Comparison of ENCODE assay signal across 8 mouse cellular contexts in genomic region chr8:3567641-3568371, GRCm38 (mm10). TPM values are rescaled to one million over a fixed set of nuclear protein-coding genes. Genes with fewer than 3 reads are reported as not detected.
DNase-seq lines count a peak whose midpoint lies in the region; ATAC-seq lines count a peak whose summit lies in the region.

TSS of gene C330021F23Rik (plus strand) at chr8:3567990.

- DNase-seq in R1 (ENCODE audit: low read depth, low spot score), result peak; percentile 96
- peak; percentile 66 for DNase-seq in kidney, adult 18-20 months
- no peak for DNase-seq in cerebellum, adult 9-10 months
- no peak for DNase-seq in right cerebral cortex, adult 18-20 months
- DNase-seq in ovary, postnatal 14 days (ENCODE audit: low spot score), result no peak
- DNase-seq in frontal cortex, postnatal 14 days (ENCODE audit: low spot score in 2 of 2), result no peak

- H3K4me2 ChIP-seq in forebrain, embryonic 12.5 days, result peak within 1 kb of the TSS; percentile 49
- H3K4me2 ChIP-seq in midbrain, embryonic 12.5 days (replicated peaks), result peak within 1 kb of the TSS; percentile 52

- H3K4me3 ChIP-seq in forebrain, embryonic 12.5 days (replicated peaks), result peak within 1 kb of the TSS; percentile 28
- peak within 1 kb of the TSS; percentile 36 for H3K4me3 ChIP-seq in midbrain, embryonic 12.5 days

- H3K9ac ChIP-seq in forebrain, embryonic 12.5 days, result peak within 1 kb of the TSS; percentile 49
- H3K9ac ChIP-seq in midbrain, embryonic 12.5 days (replicated peaks), result peak within 1 kb of the TSS; percentile 46

- ATAC-seq in forebrain, embryonic 12.5 days (ENCODE audit: low FRiP score), result peak; percentile 85; the same call in 1 of the 2 replicates
- ATAC-seq in midbrain, embryonic 12.5 days (ENCODE audit: low FRiP score, low read depth), result peak; percentile 90

- H3K27me3 ChIP-seq in forebrain, embryonic 12.5 days, result no peaks in the 10 kb centered on the region
- H3K27me3 ChIP-seq in midbrain, embryonic 12.5 days, result no peaks in the 10 kb centered on the region

- H3K9me3 ChIP-seq in forebrain, embryonic 12.5 days, result no peaks in the 10 kb centered on the region
- H3K9me3 ChIP-seq in midbrain, embryonic 12.5 days, result no peaks in the 10 kb centered on the region

- H3K27ac ChIP-seq in forebrain, embryonic 12.5 days, result peak within 1 kb of the TSS; percentile 59; the same call in 1 of the 2 replicates
- H3K27ac ChIP-seq in midbrain, embryonic 12.5 days (replicated peaks), result no peak within 1 kb of the TSS

- H3K36me3 ChIP-seq in forebrain, embryonic 12.5 days (replicated peaks), result no peaks in the 10 kb centered on the region
- no peaks in the 10 kb centered on the region for H3K36me3 ChIP-seq in midbrain, embryonic 12.5 days

- peaks cover 18% of the 10 kb centered on the region for H3K4me1 ChIP-seq in forebrain, embryonic 12.5 days
- H3K4me1 ChIP-seq in midbrain, embryonic 12.5 days, result peaks cover 20% of the 10 kb centered on the region

- under 1% methylated on average over 12 of the region's 12 CpGs for WGBS in forebrain, embryonic 12.5 days
- WGBS in midbrain, embryonic 12.5 days, result 1% methylated on average over 12 of the region's 12 CpGs

RNA-seq across cellular contexts. Expression of gene C330021F23Rik, which starts in this region (rescaled TPM):
- 2.9 and 3.1 TPM in 2 replicates for polyA plus RNA-seq in forebrain, embryonic 12.5 days (2016; fragmentation: Nextera tagmentation; extraction: Ambion mirVana)
- polyA plus RNA-seq in midbrain, embryonic 12.5 days (2016; fragmentation: Nextera tagmentation; extraction: Ambion mirVana), result 2.8 and 3.2 TPM in 2 replicates

Comparison
In these comparisons a context has a peak if more than half of its experiments do, and no peak if none do; other contexts are left out.
1. DNase-seq: peak in R1 (single experiment) and kidney, adult 18-20 months (single experiment); none in cerebellum, adult 9-10 months (single experiment), right cerebral cortex, adult 18-20 months (single experiment), ovary, postnatal 14 days (single experiment) and frontal cortex, postnatal 14 days (0 of 2).